22 mouse cellular contexts compared by ENCODE assay signal in genomic region chrX:169325929-169326595, GRCm38 (mm10). TPM values are rescaled to one million over a fixed set of nuclear protein-coding genes. Genes with fewer than 3 reads are reported as not detected.
DNase-seq lines count a peak whose midpoint lies in the region; ATAC-seq and TF ChIP-seq lines count a peak whose summit lies in the region.
"Had no signal": no experiment of that assay in that cellular context is flagged by ENCODE, and none has a peak within 500 bp of the region (broad histone marks: within the 10 kb centered on the region; RNA-seq: fewer than 3 reads in every experiment).

No protein-coding gene starts in this region.

- dilution Hi-C loops in CH12.LX (cut with MboI; ENCODE audit: extremely low pct_ligation_motif_present, extremely low pct_unique_long_range_greater_than_20kb, low sequenced_read_pairs) = no loop called here

- H3K4me3 ChIP-seq in CH12.LX (replicated peaks in 1 of 3; ENCODE audit: low read depth in 2 of 3, low read length in 2 of 3, poor library complexity in 1 of 3) (no peak overlapping the region), macrophage (ENCODE audit: inconsistent target) (no peak overlapping the region)
- H3K4me3 ChIP-seq in bone marrow macrophage, adult 2 months (ENCODE audit: insufficient read depth, low read length) = no peak overlapping the region
- no peak overlapping the region for H3K4me3 ChIP-seq in intestine, embryonic 16.5 days (ENCODE audit: low read length)
- no peak overlapping the region for H3K4me3 ChIP-seq in kidney, embryonic 16.5 days (ENCODE audit: low read length)
- no peak overlapping the region for H3K4me3 ChIP-seq in midbrain, embryonic 14.5 days (replicated peaks; ENCODE audit: low read depth, low read length)
- H3K4me3 ChIP-seq: embryonic facial prominence, embryonic 15.5 days; erythroblast, embryonic 14.5 days; forebrain, embryonic 10.5 days; heart, embryonic 10.5 days; hindbrain, embryonic 10.5 days had no signal

- peak; percentile 50 for DNase-seq in CH12.LX (ENCODE audit: extremely low read depth)
- no peak for DNase-seq in right cerebral cortex, postnatal 14 days
- no peak for DNase-seq in midbrain, embryonic 14.5 days
- DNase-seq: adrenal gland, postnatal 10 days; cerebellum, adult 18-20 months; cerebellum, adult 9-11 months; embryo, embryonic 11 days; gastrocnemius, postnatal 36 days; heart, adult 18-20 months; heart, postnatal 10 days had no signal

- H3K4me1 ChIP-seq in CH12.LX (ENCODE audit: control insufficient read depth in 1 of 2, insufficient read depth in 2 of 2) = peaks cover 0 to 6% of the 10 kb centered on the region in 2 experiments; a peak in 1 of 4 replicates
- H3K4me1 ChIP-seq in bone marrow macrophage, adult 2 months (ENCODE audit: control insufficient read depth, insufficient read depth, low read length) = peaks cover 4% of the 10 kb centered on the region; the same call in 1 of the 2 replicates
- no peaks in the 10 kb centered on the region for H3K4me1 ChIP-seq in intestine, embryonic 16.5 days (ENCODE audit: control insufficient read depth, insufficient read depth, low read length)
- no peaks in the 10 kb centered on the region for H3K4me1 ChIP-seq in kidney, embryonic 16.5 days (ENCODE audit: insufficient read depth, low read length)
- no peaks in the 10 kb centered on the region for H3K4me1 ChIP-seq in midbrain, embryonic 14.5 days (ENCODE audit: control insufficient read depth, insufficient read depth, low read length)
- H3K4me1 ChIP-seq: embryonic facial prominence, embryonic 15.5 days; forebrain, embryonic 10.5 days; heart, embryonic 10.5 days; hindbrain, embryonic 10.5 days had no signal

- TF ChIP-seq POLR2A in CH12.LX (IDR thresholded peaks at IDR 0.05; ENCODE audit: low read depth, low read length) = no peak
- TF ChIP-seq POLR2A in bone marrow macrophage, adult 2 months (IDR thresholded peaks at IDR 0.05; ENCODE audit: borderline replicate concordance, low read depth, low read length) = no peak

- in situ Hi-C loops in CH12.LX (cut with MboI; ENCODE audit: low pct_ligation_motif_present, low pct_unique_long_range_greater_than_20kb, low sequenced_read_pairs) = no loop called here

- WGBS in macrophage (ENCODE audit: missing documents) = 24% methylated on average over 3 of the region's 3 CpGs
- WGBS in intestine, embryonic 16.5 days = 83% methylated on average over 3 of the region's 3 CpGs
- 83% methylated on average over 3 of the region's 3 CpGs for WGBS in kidney, embryonic 16.5 days
- 86% methylated on average over 3 of the region's 3 CpGs for WGBS in midbrain, embryonic 14.5 days

- H3K27ac ChIP-seq in CH12.LX (ENCODE audit: insufficient read depth, low read depth) (0 out of 2 replicates have a peak overlapping the region, but pooled peaks have one; percentile 34), macrophage (peak overlapping the region; percentile 38; the same call in 1 of the 2 replicates)
- peak overlapping the region; percentile 56 for H3K27ac ChIP-seq in bone marrow macrophage, adult 2 months (ENCODE audit: insufficient read depth, low read depth, low read length)
- H3K27ac ChIP-seq in intestine, embryonic 16.5 days (ENCODE audit: low read length) = no peak overlapping the region
- H3K27ac ChIP-seq in kidney, embryonic 16.5 days (ENCODE audit: low read length) = no peak overlapping the region
- no peak overlapping the region for H3K27ac ChIP-seq in midbrain, embryonic 14.5 days (replicated peaks; ENCODE audit: low read depth, low read length)
- H3K27ac ChIP-seq: embryonic facial prominence, embryonic 15.5 days; forebrain, embryonic 10.5 days; heart, embryonic 10.5 days; hindbrain, embryonic 10.5 days; hindbrain, embryonic 14.5 days had no signal

- no peaks in the 10 kb centered on the region for H3K79me2 ChIP-seq in CH12.LX (replicated peaks; ENCODE audit: control insufficient read depth, extremely low read depth, insufficient read depth, poor library complexity, severe bottlenecking)
- H3K79me2 ChIP-seq in macrophage (ENCODE audit: inconsistent target) = no peaks in the 10 kb centered on the region

- peak overlapping the region; percentile 39; the same call in 1 of the 2 replicates for H3K9ac ChIP-seq in CH12.LX (ENCODE audit: insufficient read depth, low read depth)
- H3K9ac ChIP-seq in intestine, embryonic 16.5 days (ENCODE audit: low read depth, low read length) = no peak overlapping the region
- H3K9ac ChIP-seq in kidney, embryonic 16.5 days (replicated peaks; ENCODE audit: low read length) = no peak overlapping the region
- no peak overlapping the region for H3K9ac ChIP-seq in midbrain, embryonic 14.5 days (replicated peaks; ENCODE audit: low read length)
- H3K9ac ChIP-seq: embryonic facial prominence, embryonic 15.5 days; hindbrain, embryonic 14.5 days had no signal

- no peaks in the 10 kb centered on the region for H3K9me3 ChIP-seq in CH12.LX (replicated peaks; ENCODE audit: low read length)
- H3K9me3 ChIP-seq in intestine, embryonic 16.5 days (ENCODE audit: control insufficient read depth, low read length) = no peaks in the 10 kb centered on the region
- no peaks in the 10 kb centered on the region for H3K9me3 ChIP-seq in kidney, embryonic 16.5 days (ENCODE audit: low read length)
- no peaks in the 10 kb centered on the region for H3K9me3 ChIP-seq in midbrain, embryonic 14.5 days (ENCODE audit: control insufficient read depth, low read length)
- H3K9me3 ChIP-seq: embryonic facial prominence, embryonic 15.5 days; forebrain, embryonic 10.5 days; heart, embryonic 10.5 days; hindbrain, embryonic 10.5 days had no signal

- no peak for TF ChIP-seq CTCF in CH12.LX (conservative IDR thresholded peaks at IDR 0.05 in 1 of 2, IDR thresholded peaks at IDR 0.05 in 1 of 2; ENCODE audit: low read depth in 2 of 2, low read length in 2 of 2)
- no peak for TF ChIP-seq CTCF in bone marrow macrophage, adult 2 months (IDR thresholded peaks at IDR 0.05; ENCODE audit: low read depth, low read length)

- peak; percentile 69; the same call in 1 of the 2 replicates for ATAC-seq in neutrophil, adult 5-6 weeks (ENCODE audit: extremely low read depth, insufficient number of reproducible peaks, low FRiP score, poor library complexity, severe bottlenecking)
- ATAC-seq in intestine, embryonic 16.5 days = no peak
- no peak for ATAC-seq in kidney, embryonic 16.5 days (ENCODE audit: low FRiP score, low TSS enrichment)
- no peak for ATAC-seq in midbrain, embryonic 14.5 days (ENCODE audit: low FRiP score, low TSS enrichment)
- ATAC-seq: forebrain, embryonic 14.5 days had no signal

- no peaks in the 10 kb centered on the region for H3K27me3 ChIP-seq in CH12.LX (replicated peaks)
- H3K27me3 ChIP-seq in intestine, embryonic 16.5 days (replicated peaks; ENCODE audit: control insufficient read depth, insufficient read depth, low read length) = no peaks in the 10 kb centered on the region
- H3K27me3 ChIP-seq in kidney, embryonic 16.5 days (ENCODE audit: insufficient read depth, low read length) = no peaks in the 10 kb centered on the region; the same call in 1 of the 2 replicates
- no peaks in the 10 kb centered on the region for H3K27me3 ChIP-seq in midbrain, embryonic 14.5 days (ENCODE audit: control insufficient read depth, insufficient read depth, low read length)

- H3K36me3 ChIP-seq in CH12.LX (replicated peaks in 1 of 2; ENCODE audit: control insufficient read depth in 1 of 2, insufficient read depth in 1 of 2, low read length in 1 of 2) (peaks cover 0 to 2% of the 10 kb centered on the region in 2 experiments), macrophage (ENCODE audit: inconsistent target) (no peaks in the 10 kb centered on the region)
- H3K36me3 ChIP-seq in intestine, embryonic 16.5 days (ENCODE audit: control insufficient read depth, insufficient read depth, low read length) = no peaks in the 10 kb centered on the region
- H3K36me3 ChIP-seq in kidney, embryonic 16.5 days (ENCODE audit: insufficient read depth, low read length) = no peaks in the 10 kb centered on the region
- H3K36me3 ChIP-seq in midbrain, embryonic 14.5 days (ENCODE audit: control insufficient read depth, insufficient read depth, low read length) = no peaks in the 10 kb centered on the region
- H3K36me3 ChIP-seq: embryonic facial prominence, embryonic 15.5 days; forebrain, embryonic 10.5 days; heart, embryonic 10.5 days; hindbrain, embryonic 10.5 days had no signal

- H3K4me2 ChIP-seq in CH12.LX (ENCODE audit: insufficient read depth, low read depth, poor library complexity, severe bottlenecking) = peak overlapping the region; percentile 45; the same call in 1 of the 2 replicates
- no peak overlapping the region for H3K4me2 ChIP-seq in intestine, embryonic 16.5 days (ENCODE audit: low read depth, low read length)
- H3K4me2 ChIP-seq in kidney, embryonic 16.5 days (replicated peaks; ENCODE audit: low read depth, low read length) = no peak overlapping the region
- no peak overlapping the region for H3K4me2 ChIP-seq in midbrain, embryonic 14.5 days (ENCODE audit: low read length)
- H3K4me2 ChIP-seq: embryonic facial prominence, embryonic 15.5 days; hindbrain, embryonic 14.5 days had no signal

- no peak for TF ChIP-seq RAD21 in CH12.LX (IDR thresholded peaks at IDR 0.05; ENCODE audit: low read depth, low read length)

- TF ChIP-seq EP300 in CH12.LX (IDR thresholded peaks at IDR 0.05; ENCODE audit: low read length) = no peak; the same call in 1 of the 2 replicates

TF ChIP-seq in CH12.LX, 34 proteins besides CTCF, POLR2A, EP300 and RAD21:
- TF ChIP-seq CHD2 (IDR thresholded peaks at IDR 0.05; ENCODE audit: low read length) = no peak
TF ChIP-seq in CH12.LX: peak in this region for 0.

RNA-seq across cellular contexts. Expression of gene Hccs, which starts 5.9 kb away (rescaled TPM):
- total RNA-seq in CH12.LX (2012; rRNA removed) (21.7 and 27.1 TPM in 2 replicates), CH12.LX (2014; rRNA removed) (87.8 and 102 TPM in 2 replicates)
- polyA plus RNA-seq in CH12.LX (2012; ENCODE audit: insufficient read length, low read depth) (32.6 and 40.0 TPM in 2 replicates), macrophage (2018) (17.4 to 26.9 TPM (median 17.6 TPM) in 3 replicates)
- 15.0 and 17.8 TPM in 2 replicates for polyA plus RNA-seq in bone marrow macrophage, adult 2 months (2012; ENCODE audit: insufficient read depth, insufficient read length, missing spikeins)
- 10 to 100 TPM in 10 of 26 experiments, 1 to 10 TPM in 16; 3.5 to 14.8 (median 9.1) TPM for total RNA-seq in macrophage (2018; cell fraction: chromatin; rRNA removed)
- 10 to 100 TPM; 10.6 to 22.7 (median 17.3) TPM for total RNA-seq in macrophage (2018; cell fraction: cytosol; rRNA removed)
- 10 to 100 TPM in 22 of 26 experiments, 1 to 10 TPM in 4; 8.2 to 28.8 (median 13.7) TPM for total RNA-seq in macrophage (2018; cell fraction: nucleus; rRNA removed)
- total RNA-seq in neutrophil, adult 5-6 weeks (2017) = 24.7 and 25.1 TPM in 2 replicates
- polyA plus RNA-seq in intestine, embryonic 16.5 days (2015; fragmentation: Nextera tagmentation; extraction: Ambion mirVana) = 27.7 and 30.3 TPM in 2 replicates
- 29.0 and 31.6 TPM in 2 replicates for polyA plus RNA-seq in kidney, embryonic 16.5 days (2015; fragmentation: Nextera tagmentation; extraction: Ambion mirVana)
- 37.6 and 44.7 TPM in 2 replicates for polyA plus RNA-seq in midbrain, embryonic 14.5 days (2014; fragmentation: Nextera tagmentation; extraction: Ambion mirVana)

Comparison
In these comparisons a context has a peak if more than half of its experiments do, and no peak if none do; other contexts are left out.
1. H3K27ac ChIP-seq: peak in CH12.LX (single experiment), bone marrow macrophage, adult 2 months (single experiment) and macrophage (single experiment); none in intestine, embryonic 16.5 days (single experiment), kidney, embryonic 16.5 days (single experiment) and midbrain, embryonic 14.5 days (single experiment).